Mouse (Mus musculus): Measurements from ENCODE around the gene Cdkal1.
A peak's percentile ranks its signal among the peaks of the same experiment; 100 is the strongest.

Gene Cdkal1

GRCm38 (mm10) chr13:29623636-29624239, 231.7 kb downstream of the Cdkal1 start:
- DNase-seq: no peak

- DNase-seq: no peak
These were observed 233.6 kb downstream of the Cdkal1 start for GRCm38 (mm10) chr13:29621881-29622280.

GRCm38 (mm10) chr13:29621363-29621762, 234.1 kb downstream of the Cdkal1 start:
- no peak for DNase-seq

- no peak for DNase-seq
These were observed 234.6 kb downstream of the Cdkal1 start for GRCm38 (mm10) chr13:29620826-29621225.

- DNase-seq: no peak
These were observed 238.8 kb downstream of the Cdkal1 start for GRCm38 (mm10) chr13:29616654-29617171.

- no peak for DNase-seq
These were observed 239.5 kb downstream of the Cdkal1 start for GRCm38 (mm10) chr13:29615987-29616386.

GRCm38 (mm10) chr13:29615081-29615480, 240.4 kb downstream of the Cdkal1 start:
- no peak for DNase-seq

- peak in 1 of 2 experiments; percentile 77 for DNase-seq
These were observed 245.2 kb downstream of the Cdkal1 start for GRCm38 (mm10) chr13:29610051-29610931.

- no peak for DNase-seq
These were observed 246.0 kb downstream of the Cdkal1 start for GRCm38 (mm10) chr13:29609441-29609840.

GRCm38 (mm10) chr13:29604241-29604640, 251.2 kb downstream of the Cdkal1 start:
- DNase-seq: peak; percentile 67 to 75

GRCm38 (mm10) chr13:29603597-29603996, 251.9 kb downstream of the Cdkal1 start:
- DNase-seq: no peak

GRCm38 (mm10) chr13:29601033-29601432, 254.4 kb downstream of the Cdkal1 start:
- DNase-seq: no peak

GRCm38 (mm10) chr13:29599646-29600045, 255.8 kb downstream of the Cdkal1 start:
- DNase-seq: no peak

- no peak for DNase-seq
These were observed 258.7 kb downstream of the Cdkal1 start for GRCm38 (mm10) chr13:29596735-29597134.

GRCm38 (mm10) chr13:29593096-29593495, 262.4 kb downstream of the Cdkal1 start:
- DNase-seq: no peak

GRCm38 (mm10) chr13:29590685-29591084, 264.8 kb downstream of the Cdkal1 start:
- no peak for DNase-seq

- no peak for DNase-seq
These were observed 265.3 kb downstream of the Cdkal1 start for GRCm38 (mm10) chr13:29590164-29590563.

GRCm38 (mm10) chr13:29588693-29589092, 266.8 kb downstream of the Cdkal1 start:
- no peak for DNase-seq

GRCm38 (mm10) chr13:29581762-29582700, 273.4 kb downstream of the Cdkal1 start:
- DNase-seq: no peak

GRCm38 (mm10) chr13:29580780-29581179, 274.7 kb downstream of the Cdkal1 start:
- no peak for DNase-seq

GRCm38 (mm10) chr13:29580009-29580408, 275.5 kb downstream of the Cdkal1 start:
- no peak for DNase-seq

GRCm38 (mm10) chr13:29578621-29579020, 276.9 kb downstream of the Cdkal1 start:
- DNase-seq: no peak

GRCm38 (mm10) chr13:29574784-29575183, 280.7 kb downstream of the Cdkal1 start:
- peak; percentile 9 to 26 for DNase-seq
